Mouse (Mus musculus) kidney, adult 2 months (tissue): ENCODE measurements around the gene Tmtc4.

Experiments
- CTCF ChIP-seq: fragments of 200-500 bp; conservative IDR thresholded peaks from 2 replicates; pipeline ENCODE4 v1.5.1; 2011; ENCODE audit warnings: low read depth, mild to moderate bottlenecking, control low read depth, low read length, moderate library complexity, mixed read lengths; ENCODE audit not compliant: insufficient read depth, insufficient read length
- POLR2A ChIP-seq: fragments of 200-500 bp; IDR thresholded peaks from one replicate; pipeline ENCODE4 v1.6.1; 2011; ENCODE audit warnings: low read depth, low read length, control low read depth

DNA sequence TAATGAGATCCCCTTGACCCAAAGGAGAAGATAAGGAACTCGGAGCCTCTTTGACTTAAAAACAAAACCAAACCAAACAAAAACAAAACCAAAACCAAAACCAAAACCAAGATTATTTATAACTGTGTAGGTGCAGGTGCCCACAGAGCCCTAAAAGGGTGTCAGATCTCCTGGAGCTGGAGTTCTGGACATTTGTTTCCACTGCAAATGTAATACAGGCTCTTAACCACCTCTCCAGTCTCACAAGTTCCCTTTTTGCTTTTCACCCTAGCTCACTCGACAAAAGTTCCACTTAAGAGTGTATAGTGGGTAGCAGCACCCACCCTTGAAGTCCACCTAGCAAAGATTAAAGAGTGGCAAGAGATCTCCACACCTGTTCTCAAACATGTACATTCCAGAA is 2.6 kb upstream of the Tmtc4 start:
- TF ChIP-seq POLR2A (no peak), CTCF (no peak)
